Mouse (Mus musculus) T-helper 1 cell (primary cell): ENCODE data around the gene Lalba.
"Not testable (repeated sequence)": the region's sequence is repeated elsewhere in the genome, so short reads cannot be mapped to it uniquely, and the experiment has no call there.

Experiments
- in situ Hi-C: fragments of 300-600 bp; cut with MboI, MseI; formaldehyde crosslinking; loops from one replicate; pipeline ENCODE4 v1.15.1; 2025; ENCODE audit warnings: high pct_unique_total_duplicates

The Lalba gene

GRCm38 (mm10) chr15:98497631-98498030 is 15.1 kb upstream of the Lalba start:
- in situ Hi-C loops, result no loop called here

- in situ Hi-C loops, result no loop called here
Observed at GRCm38 (mm10) chr15:98492102-98492501, 9.6 kb upstream of the Lalba start, which contains the start of gene Olfr279. Gene Olfr279 (plus strand): TSS chr15:98492402.

GRCm38 (mm10) chr15:98491332-98491731 is 8.8 kb upstream of the Lalba start:
- in situ Hi-C loops, result no loop called here

GRCm38 (mm10) chr15:98486433-98487021 is 4.0 kb upstream of the Lalba start:
- in situ Hi-C loops, result no loop called here

GRCm38 (mm10) chr15:98483907-98484886 is 1.7 kb upstream of the Lalba start:
- in situ Hi-C loops, result no loop called here

- in situ Hi-C loops, result no loop called here
Observed at GRCm38 (mm10) chr15:98479568-98480102, 2.9 kb downstream of the Lalba start.

- in situ Hi-C loops, result no loop called here
Observed at GRCm38 (mm10) chr15:98476281-98476680, 6.2 kb downstream of the Lalba start.

- in situ Hi-C loops, result no loop called here
Observed at GRCm38 (mm10) chr15:98475382-98475781, 7.1 kb downstream of the Lalba start.

DNA sequence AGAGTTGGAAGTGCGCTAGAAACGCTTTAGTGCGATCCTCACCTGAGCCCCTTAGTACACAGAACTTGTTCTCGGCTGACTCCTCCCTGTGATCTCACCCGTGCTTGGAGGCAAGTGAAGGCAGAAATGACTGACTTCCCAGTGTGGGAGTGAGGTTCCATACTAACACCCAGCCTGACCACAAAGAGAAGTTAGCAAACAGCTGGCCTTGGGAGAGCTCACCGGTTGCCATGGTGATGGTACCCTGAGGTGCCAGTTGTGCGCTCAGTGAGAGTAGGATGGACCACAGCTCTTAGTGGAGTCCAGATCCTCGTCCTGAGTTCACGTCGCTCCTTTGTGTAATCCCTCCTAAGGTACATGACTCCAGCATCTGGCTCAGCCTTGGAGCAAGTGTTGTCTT is 7.6 kb downstream of the Lalba start:
- in situ Hi-C loops, result no loop called here

- in situ Hi-C loops, result no loop called here
Observed at GRCm38 (mm10) chr15:98471539-98471938, 11.0 kb downstream of the Lalba start.

DNA sequence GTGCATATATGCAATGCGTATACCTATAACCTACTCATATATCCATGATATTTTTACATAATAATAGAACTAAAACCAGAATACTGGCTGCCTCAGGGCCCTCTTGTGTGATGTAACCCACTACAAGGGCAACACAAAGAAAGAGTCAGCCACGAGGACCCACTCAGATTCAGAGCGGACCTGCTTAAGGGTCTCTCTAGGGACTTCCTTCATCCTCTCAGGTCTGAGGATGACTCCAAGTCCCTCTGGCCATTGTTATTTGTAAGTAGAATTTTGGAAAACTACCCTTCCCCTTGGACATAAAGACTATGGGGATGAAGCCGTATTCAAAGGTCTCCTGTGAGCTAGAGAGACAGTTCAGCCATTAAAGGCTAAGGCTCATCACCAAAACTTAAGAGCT is 12.9 kb downstream of the Lalba start, which contains the start of gene OR5BS1P:
Gene OR5BS1P, plus strand, starts transcription at position 301 of the 400 bp plus-strand sequence.
- in situ Hi-C loops, result no loop called here

- in situ Hi-C loops, result no loop called here
Observed at GRCm38 (mm10) chr15:98452288-98452687, 30.2 kb downstream of the Lalba start, which contains the start of gene Olfr281. Gene Olfr281 (plus strand): TSS chr15:98452588.

DNA sequence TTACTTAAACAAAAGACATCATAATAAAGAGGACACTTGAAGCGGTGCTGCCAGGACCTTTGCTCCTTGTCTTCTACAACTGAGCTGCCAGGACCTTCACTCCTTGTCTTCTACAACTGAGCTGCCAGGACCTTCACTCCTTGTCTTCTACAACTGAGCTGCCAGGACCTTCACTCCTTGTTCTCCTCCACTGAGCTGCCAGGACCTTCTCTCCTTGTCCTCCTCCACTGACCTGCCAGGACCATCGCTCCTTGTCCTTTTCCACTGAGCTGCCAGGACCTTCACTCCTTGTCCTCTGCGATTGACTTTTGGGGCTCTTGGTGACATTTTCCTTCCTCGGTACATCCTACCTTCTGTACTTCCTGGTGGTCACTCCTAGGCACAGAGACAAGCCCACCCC is 34.0 kb downstream of the Lalba start:
- in situ Hi-C loops, result no loop called here

- in situ Hi-C loops, result no loop called here
Observed at GRCm38 (mm10) chr15:98444561-98444960, 38.0 kb downstream of the Lalba start.

DNA sequence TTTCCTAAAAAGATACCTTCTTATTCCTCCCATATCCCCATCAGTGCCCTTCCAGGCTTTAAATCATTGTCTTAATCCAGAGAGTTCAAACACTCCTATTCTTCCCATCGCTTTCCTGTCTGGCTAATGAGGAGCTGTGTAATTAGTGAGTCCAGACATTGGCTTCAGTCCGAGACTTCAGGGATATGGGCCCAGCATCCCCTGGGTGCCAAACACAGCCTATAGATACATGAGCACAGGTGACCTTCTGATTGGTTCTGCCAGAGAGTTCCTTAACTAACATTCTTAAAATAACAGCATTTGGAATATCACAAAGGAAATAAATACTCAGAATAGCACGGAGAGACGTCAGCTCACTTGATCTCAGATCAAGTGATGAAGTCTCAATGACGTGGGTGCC is 51.6 kb downstream of the Lalba start, which contains the start of gene Olfr282:
Gene Olfr282, plus strand, starts transcription at position 301 of the 400 bp plus-strand sequence.
- in situ Hi-C loops, result not testable (repeated sequence)
